Mouse (Mus musculus) right cerebral cortex, adult 2 months (tissue): ENCODE measurements around the gene BC037034.

Experiments
- DNase-seq, 2 experiments: peaks; one replicate each; pipeline ENCODE4 v3.0.0; 2021 to 2022; ENCODE audit warnings: low spot score in 2 of 2

The BC037034 gene

GRCm38 (mm10) chr5:138262001-138262400 is 1.8 kb downstream of the BC037034 start:
- no peak for DNase-seq

GRCm38 (mm10) chr5:138260834-138261233 is 3.0 kb downstream of the BC037034 start:
- DNase-seq = no peak

GRCm38 (mm10) chr5:138260051-138260450 is 3.8 kb downstream of the BC037034 start:
- no peak for DNase-seq

- no peak for DNase-seq
Measured at GRCm38 (mm10) chr5:138258993-138259392, 4.8 kb downstream of the BC037034 start.

GRCm38 (mm10) chr5:138258542-138258941 is 5.3 kb downstream of the BC037034 start:
- no peak for DNase-seq

GRCm38 (mm10) chr5:138258078-138258477 is 5.8 kb downstream of the BC037034 start:
- no peak for DNase-seq

- no peak for DNase-seq
Measured at GRCm38 (mm10) chr5:138257585-138257978, 6.3 kb downstream of the BC037034 start.

GRCm38 (mm10) chr5:138256966-138257584 is 6.8 kb downstream of the BC037034 start:
- no peak for DNase-seq

GRCm38 (mm10) chr5:138256094-138256467 is 7.8 kb downstream of the BC037034 start:
- DNase-seq = no peak

- DNase-seq = peak; percentile 96 to 97
Measured at GRCm38 (mm10) chr5:138255353-138256093, 8.3 kb downstream of the BC037034 start, which contains the start of gene Lamtor4. Gene Lamtor4 (plus strand): TSS chr5:138255482.

- no peak for DNase-seq
Measured at GRCm38 (mm10) chr5:138253061-138253460, 10.8 kb downstream of the BC037034 start.

GRCm38 (mm10) chr5:138251144-138251543 is 12.7 kb downstream of the BC037034 start:
- DNase-seq = no peak

GRCm38 (mm10) chr5:138241511-138241910 is 22.3 kb downstream of the BC037034 start:
- DNase-seq = no peak

GRCm38 (mm10) chr5:138234224-138234623 is 29.6 kb downstream of the BC037034 start:
- DNase-seq = no peak

- DNase-seq = no peak
Measured at GRCm38 (mm10) chr5:138233778-138234177, 30.1 kb downstream of the BC037034 start.

GRCm38 (mm10) chr5:138229511-138229910 is 34.3 kb downstream of the BC037034 start:
- no peak for DNase-seq

GRCm38 (mm10) chr5:138228026-138228425 is 35.8 kb downstream of the BC037034 start:
- DNase-seq = peak; percentile 7 to 11

- no peak for DNase-seq
Measured at GRCm38 (mm10) chr5:138227367-138227766, 36.5 kb downstream of the BC037034 start.

- DNase-seq = no peak
Measured at GRCm38 (mm10) chr5:138226491-138226890, 37.3 kb downstream of the BC037034 start.

GRCm38 (mm10) chr5:138225700-138226099 is 38.1 kb downstream of the BC037034 start, which contains the start of gene Nxpe5:
Gene Nxpe5 (plus strand): TSS chr5:138225898.
- DNase-seq = no peak

GRCm38 (mm10) chr5:138223287-138223686 is 40.5 kb downstream of the BC037034 start:
- DNase-seq = peak; percentile 31 to 41

- peak; percentile 85 to 90 for DNase-seq
Measured at GRCm38 (mm10) chr5:138222111-138222510, 41.7 kb downstream of the BC037034 start.

- DNase-seq = no peak
Measured at GRCm38 (mm10) chr5:138219864-138220263, 44.0 kb downstream of the BC037034 start.
